Mouse (Mus musculus) heart, embryonic 11.5 days (tissue): ENCODE results near the gene Gm42791. TPM values are rescaled to one million over a fixed set of nuclear protein-coding genes. Genes with fewer than 3 reads are reported as not detected.
A peak's percentile ranks its signal among the peaks of the same experiment; 100 is the strongest.

Source experiments
- ATAC-seq: fragments of 200-750 bp; cut with Nextera tagmentation; replicated peaks from 2 replicates; pipeline ENCODE4 v1.8.0; 2017; ENCODE audit warnings: moderate library complexity; ENCODE audit not compliant: insufficient number of reproducible peaks, low FRiP score, low TSS enrichment
- H3K27ac ChIP-seq: fragments of 300-500 bp; sonication (generic); 2 replicates; pipeline ENCODE4 v1.5.1; 2014; ENCODE audit warnings: mild to moderate bottlenecking, low read depth, low read length
- H3K27me3 ChIP-seq: fragments of 300-500 bp; sonication (generic); 2 replicates; pipeline ENCODE4 v1.6.1; 2014; ENCODE audit warnings: mild to moderate bottlenecking, low read length, mixed read lengths; ENCODE audit not compliant: control insufficient read depth, insufficient read depth
- H3K36me3 ChIP-seq: fragments of 300-500 bp; sonication (generic); 2 replicates; pipeline ENCODE4 v1.6.1; 2014; ENCODE audit warnings: mild to moderate bottlenecking, low read length, moderate library complexity, mixed read lengths; ENCODE audit not compliant: control insufficient read depth, insufficient read depth
- H3K4me1 ChIP-seq: fragments of 300-500 bp; sonication (generic); 2 replicates; pipeline ENCODE4 v1.6.1; 2014; ENCODE audit warnings: low read length; ENCODE audit not compliant: control insufficient read depth, insufficient read depth
- H3K4me2 ChIP-seq: fragments of 300-500 bp; sonication (generic); 2 replicates; pipeline ENCODE4 v1.6.1; 2014; ENCODE audit warnings: mild to moderate bottlenecking, moderate library complexity
- H3K4me3 ChIP-seq: fragments of 300-500 bp; sonication (generic); 2 replicates; pipeline ENCODE4 v1.5.1; 2014; ENCODE audit warnings: low read depth, low read length
- H3K9ac ChIP-seq: fragments of 300-500 bp; sonication (generic); 2 replicates; pipeline ENCODE4 v1.6.1; 2014; ENCODE audit warnings: mild to moderate bottlenecking, low read depth, low read length, moderate library complexity
- H3K9me3 ChIP-seq: fragments of 300-500 bp; sonication (generic); replicated peaks from 2 replicates; pipeline ENCODE4 v1.6.1; 2016; ENCODE audit warnings: low read length; ENCODE audit not compliant: control insufficient read depth
- WGBS: fragments of 180-500 bp; shearing (Covaris S2); extraction: QIAGEN DNeasy Blood & Tissue Kit; methylation state at CpG from one replicate; pipeline ENCODE4 v1.1.7; 2014; ENCODE audit not compliant: insufficient replicate concordance; 5-methylcytosine and 5-hydroxymethylcytosine counted together
- polyA plus RNA-seq: library from polyadenylated mRNA; unstranded; fragments of >200 nt; fragmentation: Nextera tagmentation; extraction: Ambion mirVana; gene quantifications from 2 replicates; pipeline ENCODE4 v1.2.1, GENCODE M21; 2014

Gm42791 gene
- polyA plus RNA-seq, 1 experiment from 2014 or later, result not detected

DNA sequence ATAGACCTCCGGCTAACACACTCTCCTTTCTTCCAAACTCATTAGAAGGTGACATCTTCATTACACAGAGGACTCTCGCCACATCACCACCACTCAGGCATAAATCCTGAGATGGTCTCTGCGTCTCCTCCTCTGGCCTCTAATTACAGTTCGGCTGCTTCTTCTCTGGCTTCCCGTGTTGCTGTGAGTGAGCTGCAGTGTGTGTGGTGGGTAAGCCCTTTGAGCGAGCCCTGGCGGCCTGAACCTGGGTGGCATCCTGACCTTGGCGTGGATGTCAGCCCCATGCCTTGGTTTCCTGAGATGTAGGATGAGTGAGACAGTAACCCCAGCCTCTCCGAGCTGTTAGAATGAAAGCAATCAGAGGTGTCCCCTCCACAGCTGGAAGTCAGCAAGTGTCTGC lies 46.4 kb downstream of the Gm42791 start:
- Histone ChIP-seq H3K27ac (no peak overlapping the region), H3K4me2 (no peak overlapping the region), H3K4me1 (peaks cover 3% of the 10 kb centered on the region; the same call in 1 of the 2 replicates), H3K9ac (0 out of 2 replicates have a peak overlapping the region, but pooled peaks have one; percentile 22), H3K9me3 (no peaks in the 10 kb centered on the region), H3K36me3 (no peaks in the 10 kb centered on the region), H3K27me3 (no peaks in the 10 kb centered on the region), H3K4me3 (no peak overlapping the region)
- 66% methylated on average over 9 of the region's 9 CpGs for WGBS
- no peak for ATAC-seq

DNA sequence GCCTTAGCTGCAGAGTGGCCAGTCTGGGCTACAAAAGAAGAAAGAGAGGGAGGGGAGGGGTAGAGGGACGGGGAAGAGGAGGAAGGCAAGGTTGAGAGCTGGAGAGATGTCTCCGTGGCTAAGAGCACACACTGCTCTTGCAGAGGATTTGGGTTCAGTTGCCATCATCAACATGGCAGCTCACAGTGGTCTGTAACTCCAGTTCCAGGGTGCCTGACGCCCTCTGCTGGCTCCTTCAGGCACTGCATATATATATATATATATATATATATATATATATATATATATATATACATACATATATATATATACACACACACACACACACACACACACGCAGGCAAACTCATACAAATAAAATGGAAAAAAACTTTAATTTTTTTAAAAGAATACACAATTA lies 47.5 kb downstream of the Gm42791 start:
- ATAC-seq, result no peak
- Histone ChIP-seq H3K36me3 (no peaks in the 10 kb centered on the region), H3K9ac (no peak overlapping the region), H3K4me1 (peaks cover 3% of the 10 kb centered on the region; the same call in 1 of the 2 replicates), H3K27ac (no peak overlapping the region), H3K4me3 (no peak overlapping the region), H3K27me3 (no peaks in the 10 kb centered on the region), H3K9me3 (peaks cover under 1% of the 10 kb centered on the region; the same call in 1 of the 2 replicates), H3K4me2 (no peak overlapping the region)
- 73% methylated on average over 4 of the region's 4 CpGs for WGBS

DNA sequence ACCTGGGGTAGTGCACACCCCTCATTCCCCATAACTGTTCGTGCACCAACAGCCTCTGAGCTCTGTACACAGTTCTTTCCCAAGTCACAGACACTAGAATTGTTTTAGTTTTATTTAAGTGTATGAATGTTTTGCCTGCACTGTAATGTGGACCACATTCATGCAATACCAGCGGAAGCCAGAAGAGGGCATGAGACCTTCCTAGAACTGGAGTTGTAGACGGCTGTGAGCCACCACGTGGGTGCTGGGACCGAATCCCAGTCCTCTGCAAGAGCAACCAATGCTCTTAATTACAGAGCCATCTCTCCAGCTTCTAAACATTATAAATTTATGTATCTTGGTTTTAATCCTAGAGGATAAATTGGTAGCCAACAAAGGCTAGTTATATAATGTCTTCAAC lies 48.2 kb downstream of the Gm42791 start:
- Histone ChIP-seq H3K27me3 (no peaks in the 10 kb centered on the region), H3K4me3 (no peak overlapping the region), H3K4me1 (peaks cover 3% of the 10 kb centered on the region; the same call in 1 of the 2 replicates), H3K27ac (no peak overlapping the region), H3K4me2 (no peak overlapping the region), H3K9me3 (peaks cover 2% of the 10 kb centered on the region; the same call in 1 of the 2 replicates), H3K36me3 (no peaks in the 10 kb centered on the region), H3K9ac (no peak overlapping the region)
- 71% methylated on average over 5 of the region's 5 CpGs for WGBS
- ATAC-seq, result no peak

DNA sequence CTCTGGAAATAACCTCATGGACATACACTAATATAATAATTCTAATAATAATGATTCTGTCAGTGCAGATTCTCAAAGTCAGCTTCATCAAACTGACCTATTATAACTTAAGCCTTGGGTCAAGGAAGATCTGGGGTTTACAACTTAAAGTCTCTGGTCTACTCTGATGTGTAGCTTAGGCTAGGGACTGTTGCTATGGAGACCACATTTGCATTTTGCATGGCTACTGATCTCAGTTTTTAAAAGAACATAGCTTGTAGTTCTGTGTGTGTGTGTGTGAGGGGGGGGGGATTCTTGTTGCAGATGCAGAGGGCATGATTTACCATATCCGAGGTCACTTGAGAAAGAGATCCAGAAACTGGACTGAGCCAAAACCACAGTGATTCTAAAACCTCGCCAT lies 49.2 kb downstream of the Gm42791 start:
- WGBS, result 64% methylated on average over 2 of the region's 2 CpGs
- Histone ChIP-seq H3K4me1 (peaks cover 3% of the 10 kb centered on the region; the same call in 1 of the 2 replicates), H3K4me2 (no peak overlapping the region), H3K4me3 (no peak overlapping the region), H3K9ac (no peak overlapping the region), H3K36me3 (no peaks in the 10 kb centered on the region), H3K9me3 (peaks cover 2% of the 10 kb centered on the region; the same call in 1 of the 2 replicates), H3K27ac (no peak overlapping the region), H3K27me3 (no peaks in the 10 kb centered on the region)
- ATAC-seq, result no peak

DNA sequence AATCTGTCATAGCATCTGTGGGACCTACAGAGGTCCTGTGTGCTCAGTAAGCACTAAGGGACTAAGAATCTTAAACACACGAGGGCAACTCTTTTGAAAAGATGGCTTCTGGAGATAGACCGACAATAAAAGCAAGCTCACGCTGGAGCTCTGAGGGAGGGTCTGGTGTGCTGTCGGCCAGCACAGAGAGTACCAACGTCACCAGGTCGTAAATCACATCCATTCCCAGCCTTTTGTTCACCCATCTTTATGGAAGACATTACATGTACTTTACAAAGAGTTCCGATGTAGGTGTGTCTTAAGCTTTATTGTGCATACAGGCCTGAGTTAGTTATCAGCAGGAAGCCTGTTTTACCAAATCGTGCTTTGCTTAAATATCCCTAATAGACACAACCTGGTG lies 50.9 kb downstream of the Gm42791 start:
- WGBS, result 61% methylated on average over 8 of the region's 8 CpGs
- Histone ChIP-seq H3K9me3 (peaks cover 2% of the 10 kb centered on the region; the same call in 1 of the 2 replicates), H3K27ac (no peak overlapping the region), H3K36me3 (no peaks in the 10 kb centered on the region), H3K9ac (no peak overlapping the region), H3K4me2 (no peak overlapping the region), H3K4me1 (no peaks in the 10 kb centered on the region), H3K27me3 (no peaks in the 10 kb centered on the region), H3K4me3 (no peak overlapping the region)
- ATAC-seq, result no peak

DNA sequence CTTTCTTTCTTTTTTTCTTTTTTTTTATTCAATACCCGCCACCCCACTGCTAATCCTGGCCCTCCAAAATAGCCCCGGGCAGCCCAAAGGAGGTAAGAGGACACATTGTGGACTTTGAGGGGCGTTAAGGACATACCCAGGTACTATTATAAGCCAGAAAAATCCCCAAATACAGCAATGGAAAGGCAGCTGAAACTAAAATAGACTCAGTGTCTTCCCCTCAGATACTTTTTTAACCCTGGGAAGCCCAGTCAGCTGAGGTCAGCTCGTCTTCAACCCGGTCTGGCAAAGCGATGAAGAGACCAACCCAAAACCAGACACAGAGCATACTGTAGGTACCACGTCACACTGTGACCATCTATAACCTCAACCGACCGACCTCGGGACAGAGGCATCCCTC lies 51.5 kb downstream of the Gm42791 start:
- Histone ChIP-seq H3K4me2 (no peak overlapping the region), H3K4me3 (no peak overlapping the region), H3K9ac (no peak overlapping the region), H3K27me3 (no peaks in the 10 kb centered on the region), H3K36me3 (no peaks in the 10 kb centered on the region), H3K27ac (no peak overlapping the region), H3K4me1 (no peaks in the 10 kb centered on the region), H3K9me3 (peaks cover 2% of the 10 kb centered on the region; the same call in 1 of the 2 replicates)
- 80% methylated on average over 10 of the region's 10 CpGs for WGBS
- no peak for ATAC-seq

DNA sequence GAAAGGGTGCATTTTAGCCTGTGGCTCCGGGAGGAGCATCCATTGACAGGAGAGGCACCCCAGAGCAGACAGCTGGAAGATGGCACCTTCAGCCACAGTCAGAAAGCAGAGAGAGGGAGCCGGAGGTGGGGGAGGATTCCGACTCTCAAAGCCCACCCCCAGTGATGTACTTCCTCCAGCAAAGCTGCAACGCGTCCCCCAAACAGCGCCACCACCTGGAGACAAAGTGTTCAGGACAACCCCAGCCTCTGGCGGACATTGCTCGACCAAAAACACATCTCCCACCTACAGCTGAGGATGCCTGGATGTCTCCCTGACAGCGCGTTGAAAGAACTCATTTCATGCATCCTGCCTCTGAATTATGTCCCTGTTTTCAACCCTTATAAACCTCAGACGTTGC lies 52.0 kb downstream of the Gm42791 start:
- 67% methylated on average over 11 of the region's 11 CpGs for WGBS
- Histone ChIP-seq H3K4me2 (no peak overlapping the region), H3K27ac (no peak overlapping the region), H3K27me3 (no peaks in the 10 kb centered on the region), H3K9me3 (peaks cover 2% of the 10 kb centered on the region; the same call in 1 of the 2 replicates), H3K4me1 (no peaks in the 10 kb centered on the region), H3K36me3 (no peaks in the 10 kb centered on the region), H3K4me3 (no peak overlapping the region), H3K9ac (no peak overlapping the region)
- no peak for ATAC-seq

DNA sequence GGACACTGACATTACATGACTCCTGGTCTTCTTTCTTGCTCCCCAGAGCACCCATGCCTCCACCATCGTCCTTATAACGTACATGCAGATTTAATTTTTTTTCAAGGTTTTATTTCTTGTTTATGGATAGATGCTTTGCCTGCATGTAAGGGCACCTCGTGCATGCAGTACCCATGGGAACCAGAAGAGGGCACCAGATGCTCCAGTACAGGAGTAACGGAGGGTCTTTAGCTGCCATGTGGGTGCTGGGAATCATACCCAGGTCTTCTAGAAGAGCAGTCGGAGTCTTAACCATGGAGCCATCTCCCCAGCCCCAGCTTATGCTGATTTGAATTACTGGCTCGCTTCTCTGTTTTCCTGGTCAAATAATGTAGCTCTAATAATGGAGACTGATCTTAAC lies 52.6 kb downstream of the Gm42791 start:
- Histone ChIP-seq H3K36me3 (no peaks in the 10 kb centered on the region), H3K9ac (no peak overlapping the region), H3K4me1 (no peaks in the 10 kb centered on the region), H3K9me3 (peaks cover 2% of the 10 kb centered on the region; the same call in 1 of the 2 replicates), H3K4me3 (no peak overlapping the region), H3K27ac (no peak overlapping the region), H3K4me2 (no peak overlapping the region), H3K27me3 (no peaks in the 10 kb centered on the region)
- no peak for ATAC-seq
- 88% methylated on average over 6 of the region's 6 CpGs for WGBS

DNA sequence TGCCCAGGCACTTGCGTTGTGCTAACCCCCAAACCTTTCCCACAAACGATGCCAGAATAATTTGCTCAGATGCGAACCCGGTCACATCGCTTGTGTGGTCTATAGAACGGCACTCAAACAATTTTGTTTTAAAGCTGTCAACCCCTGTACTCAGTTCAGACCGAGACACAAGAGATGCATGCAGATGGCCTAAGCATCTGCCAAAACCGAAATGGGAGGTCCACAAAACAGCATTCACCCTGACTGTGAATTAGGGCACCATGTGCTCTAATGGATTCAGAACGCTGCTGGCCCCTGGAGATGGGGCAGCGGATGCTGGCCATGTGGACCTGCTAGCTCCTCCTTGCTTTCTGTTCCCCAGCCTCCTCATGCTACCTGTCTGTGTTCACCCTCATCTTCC lies 53.1 kb downstream of the Gm42791 start:
- no peaks in the 10 kb centered on the region for H3K36me3 ChIP-seq
- 88% methylated on average over 10 of the region's 10 CpGs for WGBS
- no peaks in the 10 kb centered on the region for H3K27me3 ChIP-seq
- H3K4me3 ChIP-seq, result no peak overlapping the region
- H3K9me3 ChIP-seq, result peaks cover 2% of the 10 kb centered on the region; the same call in 1 of the 2 replicates
- H3K4me2 ChIP-seq, result no peak overlapping the region
- ATAC-seq, result no peak
- H3K4me1 ChIP-seq, result no peaks in the 10 kb centered on the region
- H3K9ac ChIP-seq, result no peak overlapping the region
- H3K27ac ChIP-seq, result no peak overlapping the region
